Comparison of ENCODE assay signal across 9 mouse cellular contexts in the genomic region with DNA sequence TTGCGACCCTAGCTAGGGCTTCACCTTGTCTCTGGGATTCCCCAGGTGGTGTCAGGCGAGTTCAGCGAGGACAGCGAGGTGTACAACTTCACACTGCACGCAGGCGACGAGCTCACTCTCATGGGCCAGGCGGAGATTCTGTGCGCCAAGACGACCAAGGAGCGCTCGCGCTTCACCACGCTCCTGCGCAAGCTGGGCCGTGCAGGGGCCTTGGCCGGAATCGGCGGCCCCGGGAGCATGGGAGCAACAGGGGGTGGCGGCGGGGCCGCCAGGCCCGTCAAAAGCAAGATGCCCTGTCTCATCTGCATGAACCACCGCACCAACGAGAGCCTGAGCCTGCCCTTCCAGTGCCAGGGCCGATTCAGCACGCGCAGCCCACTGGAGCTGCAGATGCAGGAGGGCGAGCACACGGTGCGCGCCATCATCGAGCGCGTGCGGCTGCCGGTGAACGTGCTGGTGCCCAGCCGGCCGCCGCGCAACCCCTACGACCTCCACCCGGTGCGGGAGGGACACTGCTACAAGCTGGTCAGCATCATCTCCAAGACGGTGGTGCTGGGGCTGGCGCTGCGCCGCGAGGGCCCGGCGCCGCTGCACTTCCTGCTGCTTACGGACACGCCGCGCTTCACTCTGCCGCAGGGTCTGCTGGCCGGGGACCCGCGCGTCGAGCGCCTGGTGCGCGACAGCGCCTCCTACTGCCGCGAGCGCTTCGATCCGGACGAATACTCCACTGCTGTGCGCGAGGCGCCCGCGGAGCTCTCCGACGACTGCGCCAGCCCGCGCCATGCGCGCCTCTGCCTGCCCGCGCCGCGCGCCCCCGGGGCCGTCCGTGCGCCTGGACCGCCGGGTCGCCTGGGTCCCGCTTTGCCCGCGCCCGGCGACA. TPM values are rescaled to one million over a fixed set of nuclear protein-coding genes. Genes with fewer than 3 reads are reported as not detected.
A peak's percentile ranks its signal among the peaks of the same experiment; 100 is the strongest.
DNase-seq lines count a peak whose midpoint lies in the region; ATAC-seq and TF ChIP-seq lines count a peak whose summit lies in the region.
"Had no signal": no experiment of that assay in that cellular context is flagged by ENCODE, and none has a peak within 500 bp of the region (broad histone marks: within the 10 kb centered on the region; RNA-seq: fewer than 3 reads in every experiment).

No protein-coding gene starts in this region.

- no peak for TF ChIP-seq POLR2A in testis, adult 2 months (IDR thresholded peaks at IDR 0.05; ENCODE audit: control insufficient read depth, low read depth, low read length)

- no peaks in the 10 kb centered on the region for H3K9me3 ChIP-seq in embryonic facial prominence, embryonic 11.5 days (replicated peaks; ENCODE audit: control insufficient read depth, low read length)
- H3K9me3 ChIP-seq in kidney, embryonic 14.5 days (ENCODE audit: control insufficient read depth, low read length): no peaks in the 10 kb centered on the region
- H3K9me3 ChIP-seq in liver, embryonic 12.5 days (replicated peaks): no peaks in the 10 kb centered on the region

- H3K4me2 ChIP-seq in embryonic facial prominence, embryonic 11.5 days (ENCODE audit: low read depth, low read length): peak overlapping the region; percentile 94
- peak overlapping the region; percentile 92 for H3K4me2 ChIP-seq in kidney, embryonic 14.5 days (replicated peaks; ENCODE audit: low read depth, low read length)
- peak overlapping the region; percentile 77 for H3K4me2 ChIP-seq in liver, embryonic 12.5 days

- H3K27ac ChIP-seq in embryonic facial prominence, embryonic 11.5 days (replicated peaks; ENCODE audit: low read depth, low read length): no peak overlapping the region
- H3K27ac ChIP-seq in kidney, embryonic 14.5 days (ENCODE audit: low read depth, low read length): no peak overlapping the region
- no peak overlapping the region for H3K27ac ChIP-seq in liver, embryonic 12.5 days
- no peak overlapping the region for H3K27ac ChIP-seq in testis, adult 2 months (ENCODE audit: control insufficient read depth, insufficient read depth, low read depth, low read length)

- H3K4me3 ChIP-seq in embryonic facial prominence, embryonic 11.5 days (ENCODE audit: low read depth, low read length): peak overlapping the region; percentile 55
- peak overlapping the region; percentile 53 for H3K4me3 ChIP-seq in kidney, embryonic 14.5 days (ENCODE audit: low read length)
- peak overlapping the region; percentile 52 for H3K4me3 ChIP-seq in liver, embryonic 12.5 days
- peak overlapping the region; percentile 82 for H3K4me3 ChIP-seq in testis, adult 2 months (ENCODE audit: control insufficient read depth, low read depth, low read length)

- peak overlapping the region; percentile 69 for H3K9ac ChIP-seq in embryonic facial prominence, embryonic 11.5 days (replicated peaks; ENCODE audit: low read length)
- H3K9ac ChIP-seq in kidney, embryonic 14.5 days (ENCODE audit: low read depth, low read length): peak overlapping the region; percentile 50
- H3K9ac ChIP-seq in liver, embryonic 12.5 days: no peak overlapping the region

- H3K36me3 ChIP-seq in embryonic facial prominence, embryonic 11.5 days (replicated peaks; ENCODE audit: control insufficient read depth, insufficient read depth, low read depth, low read length): no peaks in the 10 kb centered on the region
- H3K36me3 ChIP-seq in kidney, embryonic 14.5 days (ENCODE audit: control insufficient read depth, insufficient read depth, low read length): peaks cover 12% of the 10 kb centered on the region
- H3K36me3 ChIP-seq in liver, embryonic 12.5 days: peaks cover 18% of the 10 kb centered on the region
- H3K36me3 ChIP-seq in testis, adult 2 months (ENCODE audit: control insufficient read depth, insufficient read depth, low read length): no peaks in the 10 kb centered on the region; the same call in 1 of the 2 replicates

- DNase-seq in left cerebral cortex, adult 18-20 months (ENCODE audit: low spot score in 2 of 2): peak; percentile 45 to 56
- DNase-seq in left cerebral cortex, adult 11 months (ENCODE audit: low spot score): no peak
- peak; percentile 92 for DNase-seq in embryonic facial prominence, embryonic 11.5 days (ENCODE audit: low spot score)
- DNase-seq in heart, adult 9 months (ENCODE audit: low spot score in 2 of 2): peak; percentile 37 to 45
- peak; percentile 60 for DNase-seq in naive thymus-derived CD4-positive, alpha-beta T cell, adult 2 months (ENCODE audit: low read depth)

- peaks cover 13% of the 10 kb centered on the region for H3K27me3 ChIP-seq in embryonic facial prominence, embryonic 11.5 days (ENCODE audit: control insufficient read depth, insufficient read depth, low read length)
- H3K27me3 ChIP-seq in kidney, embryonic 14.5 days (ENCODE audit: control insufficient read depth, insufficient read depth, low read length): peaks cover 19% of the 10 kb centered on the region
- H3K27me3 ChIP-seq in liver, embryonic 12.5 days (replicated peaks): peaks cover 77% of the 10 kb centered on the region
- no peaks in the 10 kb centered on the region for H3K27me3 ChIP-seq in testis, adult 2 months (ENCODE audit: control insufficient read depth, insufficient read depth, low read length)

- H3K4me1 ChIP-seq in embryonic facial prominence, embryonic 11.5 days (ENCODE audit: control insufficient read depth, insufficient read depth, low read length): peaks cover 14% of the 10 kb centered on the region
- peaks cover 19% of the 10 kb centered on the region for H3K4me1 ChIP-seq in kidney, embryonic 14.5 days (ENCODE audit: control insufficient read depth, insufficient read depth, low read length)
- peaks cover 31% of the 10 kb centered on the region for H3K4me1 ChIP-seq in liver, embryonic 12.5 days
- peaks cover 19% of the 10 kb centered on the region for H3K4me1 ChIP-seq in testis, adult 2 months (ENCODE audit: control insufficient read depth, insufficient read depth, low read length)

- peak; percentile 75 for ATAC-seq in embryonic facial prominence, embryonic 11.5 days (replicated peaks; ENCODE audit: insufficient number of reproducible peaks, low FRiP score, low TSS enrichment, low read depth)
- peak; percentile 74 for ATAC-seq in kidney, embryonic 14.5 days (ENCODE audit: low FRiP score, low TSS enrichment)
- peak; percentile 35; the same call in 1 of the 2 replicates for ATAC-seq in liver, embryonic 12.5 days

- TF ChIP-seq CTCF in testis, adult 2 months (IDR thresholded peaks at IDR 0.05; ENCODE audit: control insufficient read depth, insufficient read depth, insufficient replicate concordance, low read depth, low read length): peak; percentile 13; the same call in 1 of the 2 replicates

- under 1% methylated on average over 101 of the region's 103 CpGs for WGBS in embryonic facial prominence, embryonic 11.5 days
- WGBS in kidney, embryonic 14.5 days: under 1% methylated on average over 91 of the region's 103 CpGs
- under 1% methylated on average over 102 of the region's 103 CpGs for WGBS in liver, embryonic 12.5 days (ENCODE audit: insufficient replicate concordance)

RNA-seq across cellular contexts. Expression of gene 3110082J24Rik, which starts 8.2 kb away (rescaled TPM):
- total RNA-seq in left cerebral cortex, adult 18-20 months (2021): 1 to 10 TPM; 2.0 to 3.5 TPM
- 0.62 and 0.85 TPM in 2 replicates for polyA plus RNA-seq in embryonic facial prominence, embryonic 11.5 days (2014; fragmentation: Nextera tagmentation; extraction: Ambion mirVana)
- not detected in 2 replicates for polyA plus RNA-seq in kidney, embryonic 14.5 days (2014; fragmentation: Nextera tagmentation; extraction: Ambion mirVana)
- not detected in 2 replicates for polyA plus RNA-seq in liver, embryonic 12.5 days (2016; fragmentation: Nextera tagmentation; extraction: Ambion mirVana)
- not detected in 2 replicates for polyA plus RNA-seq in testis, adult 2 months (2012; rRNA removed)
- total RNA-seq: neutrophil, adult 5-6 weeks had no signal

RNA-seq across cellular contexts. Expression of gene Garem2, which starts 9.2 kb away (rescaled TPM):
- 10 to 100 TPM in 1 of 2 experiments, 1 to 10 TPM in 1; 10.0 to 10.7 TPM for total RNA-seq in left cerebral cortex, adult 18-20 months (2021)
- polyA plus RNA-seq in embryonic facial prominence, embryonic 11.5 days (2014; fragmentation: Nextera tagmentation; extraction: Ambion mirVana): 3.1 TPM in 2 replicates
- 0.61 and 0.80 TPM in 2 replicates for polyA plus RNA-seq in kidney, embryonic 14.5 days (2014; fragmentation: Nextera tagmentation; extraction: Ambion mirVana)
- polyA plus RNA-seq in liver, embryonic 12.5 days (2016; fragmentation: Nextera tagmentation; extraction: Ambion mirVana): 0.08 and 0.12 TPM in 2 replicates
- 0.71 and 0.78 TPM in 2 replicates for polyA plus RNA-seq in testis, adult 2 months (2012; rRNA removed)
- total RNA-seq: neutrophil, adult 5-6 weeks had no signal

RNA-seq across cellular contexts. Expression of gene Tyms, which starts 40.7 kb away (rescaled TPM):
- total RNA-seq in left cerebral cortex, adult 18-20 months (2021): 1 to 10 TPM; 3.6 to 4.1 TPM
- 409 and 418 TPM in 2 replicates for polyA plus RNA-seq in embryonic facial prominence, embryonic 11.5 days (2014; fragmentation: Nextera tagmentation; extraction: Ambion mirVana)
- 328 and 403 TPM in 2 replicates for polyA plus RNA-seq in kidney, embryonic 14.5 days (2014; fragmentation: Nextera tagmentation; extraction: Ambion mirVana)
- polyA plus RNA-seq in liver, embryonic 12.5 days (2016; fragmentation: Nextera tagmentation; extraction: Ambion mirVana): 278 and 289 TPM in 2 replicates
- polyA plus RNA-seq in testis, adult 2 months (2012; rRNA removed): 4.6 and 4.8 TPM in 2 replicates

RNA-seq across cellular contexts. Expression of gene Hadha, which starts 40.8 kb away (rescaled TPM):
- 10 to 100 TPM; 58.3 to 64.8 TPM for total RNA-seq in left cerebral cortex, adult 18-20 months (2021)
- polyA plus RNA-seq in embryonic facial prominence, embryonic 11.5 days (2014; fragmentation: Nextera tagmentation; extraction: Ambion mirVana): 101 and 102 TPM in 2 replicates
- 93.4 and 119 TPM in 2 replicates for polyA plus RNA-seq in kidney, embryonic 14.5 days (2014; fragmentation: Nextera tagmentation; extraction: Ambion mirVana)
- 92.2 and 103 TPM in 2 replicates for polyA plus RNA-seq in liver, embryonic 12.5 days (2016; fragmentation: Nextera tagmentation; extraction: Ambion mirVana)
- 74.2 and 78.6 TPM in 2 replicates for polyA plus RNA-seq in testis, adult 2 months (2012; rRNA removed)

RNA-seq across cellular contexts. Expression of gene Hadhb, which starts 40.9 kb away (rescaled TPM):
- total RNA-seq in left cerebral cortex, adult 18-20 months (2021): 10 to 100 TPM; 78.7 to 78.9 TPM
- 133 and 139 TPM in 2 replicates for polyA plus RNA-seq in embryonic facial prominence, embryonic 11.5 days (2014; fragmentation: Nextera tagmentation; extraction: Ambion mirVana)
- 129 and 149 TPM in 2 replicates for polyA plus RNA-seq in kidney, embryonic 14.5 days (2014; fragmentation: Nextera tagmentation; extraction: Ambion mirVana)
- polyA plus RNA-seq in liver, embryonic 12.5 days (2016; fragmentation: Nextera tagmentation; extraction: Ambion mirVana): 113 and 116 TPM in 2 replicates
- polyA plus RNA-seq in testis, adult 2 months (2012; rRNA removed): 60.1 and 67.1 TPM in 2 replicates

Comparison
In these comparisons a context has a peak if more than half of its experiments do, and no peak if none do; other contexts are left out.
1. RNA of gene Tyms, which starts 40.7 kb away (polyA plus RNA-seq): 409 to 418 TPM in embryonic facial prominence, embryonic 11.5 days, 328 to 403 TPM in kidney, embryonic 14.5 days and 278 to 289 TPM in liver, embryonic 12.5 days; 4.6 to 4.8 TPM in testis, adult 2 months; every median in the first group is over 10 times any median in the second.
2. Peak in every context shown above with its lines, with median percentiles within 50 percentile points of each other: ATAC-seq, H3K4me2 ChIP-seq and H3K4me3 ChIP-seq.